Mouse (Mus musculus) ovary, postnatal 36 days (tissue): ENCODE results near the gene Apbb1.

Source experiments
- DNase-seq: peaks from one replicate; pipeline ENCODE4 v3.0.0; 2022; ENCODE audit warnings: low spot score, mixed read lengths

Apbb1 gene

GRCm38 (mm10) chr7:105569512-105570496 lies 11.6 kb downstream of the Apbb1 start:
- no peak for DNase-seq

- no peak for DNase-seq
These were observed 12.4 kb downstream of the Apbb1 start for GRCm38 (mm10) chr7:105568988-105569471.

DNA sequence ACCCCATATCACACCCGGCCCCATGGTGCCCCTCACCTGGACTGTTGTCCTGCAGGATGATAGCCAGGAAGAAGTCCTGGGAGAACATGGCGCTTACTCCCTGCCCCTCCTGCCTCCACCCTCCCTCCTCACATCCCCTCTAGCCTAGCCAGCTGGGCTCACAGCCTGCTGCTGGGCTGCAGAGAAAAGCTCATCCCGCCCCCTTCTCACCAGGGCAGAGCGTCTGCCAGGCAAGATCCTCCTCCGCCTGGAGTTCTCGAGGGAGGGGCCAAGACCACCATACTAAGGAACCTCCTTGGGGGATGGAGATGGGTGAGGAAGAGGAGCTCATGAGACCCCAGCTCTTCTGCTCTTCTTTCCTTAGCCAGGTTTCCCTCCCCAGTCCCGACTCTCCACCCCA lies 12.9 kb downstream of the Apbb1 start:
- DNase-seq = no peak

GRCm38 (mm10) chr7:105565071-105565836 lies 16.2 kb downstream of the Apbb1 start:
- no peak for DNase-seq

DNA sequence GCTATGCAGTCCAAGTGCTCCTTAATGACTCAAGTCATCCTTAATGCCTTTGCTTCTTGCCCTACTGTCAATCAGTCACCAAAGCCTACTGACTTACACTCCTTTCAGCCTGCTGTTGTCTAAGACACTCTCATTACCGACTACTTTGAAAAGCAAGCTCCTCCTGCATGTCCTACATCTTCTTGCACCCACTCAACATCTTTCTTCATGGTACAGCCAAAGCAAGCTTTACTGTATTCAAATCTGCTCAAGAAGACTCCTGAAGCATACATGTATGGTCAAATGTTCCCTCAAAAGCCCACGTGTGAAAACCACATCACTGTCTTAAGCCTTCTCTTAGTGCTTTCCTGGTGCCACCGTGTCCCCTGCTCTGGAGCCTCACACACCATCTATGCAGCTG lies 18.1 kb downstream of the Apbb1 start:
- DNase-seq = no peak

- DNase-seq = no peak
These were observed 19.1 kb downstream of the Apbb1 start for GRCm38 (mm10) chr7:105562317-105562716.

DNA sequence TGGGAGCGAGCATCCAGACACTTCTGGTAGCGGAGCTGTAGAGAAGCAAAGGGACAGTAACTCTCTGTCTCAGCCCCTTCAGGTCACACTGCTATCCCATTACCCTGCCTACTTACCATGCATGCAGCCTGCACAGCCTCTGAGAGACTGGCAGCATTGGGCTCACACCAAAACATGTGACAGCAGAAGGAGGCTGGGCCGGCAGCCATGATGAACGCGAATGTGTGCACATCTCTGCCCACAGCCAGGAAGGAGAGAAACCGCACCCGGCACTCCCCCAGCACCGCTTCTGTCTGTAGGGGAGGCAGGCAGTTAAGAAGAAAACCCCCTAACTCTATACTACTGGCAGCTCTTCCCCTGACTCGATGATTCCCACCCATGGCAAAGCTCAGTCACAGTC lies 22.4 kb downstream of the Apbb1 start:
- DNase-seq = no peak

- DNase-seq = no peak
These were observed 23.8 kb downstream of the Apbb1 start for GRCm38 (mm10) chr7:105557671-105558070.

DNA sequence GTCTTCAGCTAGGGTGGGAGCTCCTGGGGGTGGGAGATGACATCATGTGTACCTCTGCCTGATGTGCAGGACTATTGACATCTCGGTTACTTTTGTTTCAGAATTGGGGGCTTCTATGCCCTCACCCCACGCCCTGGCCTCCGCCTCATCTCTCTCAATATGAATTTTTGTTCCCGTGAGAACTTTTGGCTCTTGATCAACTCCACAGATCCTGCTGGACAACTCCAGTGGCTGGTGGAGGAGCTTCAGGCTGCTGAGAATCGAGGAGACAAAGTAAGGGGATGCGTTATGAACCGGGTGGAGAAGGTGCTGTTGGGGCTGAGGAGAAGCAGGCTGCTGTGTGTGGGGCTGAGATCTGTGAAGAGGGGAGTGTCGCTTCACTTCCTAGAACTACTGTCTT lies 25.0 kb downstream of the Apbb1 start:
- DNase-seq = no peak

- DNase-seq = no peak
These were observed 25.9 kb downstream of the Apbb1 start for GRCm38 (mm10) chr7:105555571-105555970.

GRCm38 (mm10) chr7:105554212-105554942 lies 27.1 kb downstream of the Apbb1 start, which contains the start of gene Smpd1:
Smpd1 (plus strand) TSS chr7:105554360.
- DNase-seq = peak; percentile 85

DNA sequence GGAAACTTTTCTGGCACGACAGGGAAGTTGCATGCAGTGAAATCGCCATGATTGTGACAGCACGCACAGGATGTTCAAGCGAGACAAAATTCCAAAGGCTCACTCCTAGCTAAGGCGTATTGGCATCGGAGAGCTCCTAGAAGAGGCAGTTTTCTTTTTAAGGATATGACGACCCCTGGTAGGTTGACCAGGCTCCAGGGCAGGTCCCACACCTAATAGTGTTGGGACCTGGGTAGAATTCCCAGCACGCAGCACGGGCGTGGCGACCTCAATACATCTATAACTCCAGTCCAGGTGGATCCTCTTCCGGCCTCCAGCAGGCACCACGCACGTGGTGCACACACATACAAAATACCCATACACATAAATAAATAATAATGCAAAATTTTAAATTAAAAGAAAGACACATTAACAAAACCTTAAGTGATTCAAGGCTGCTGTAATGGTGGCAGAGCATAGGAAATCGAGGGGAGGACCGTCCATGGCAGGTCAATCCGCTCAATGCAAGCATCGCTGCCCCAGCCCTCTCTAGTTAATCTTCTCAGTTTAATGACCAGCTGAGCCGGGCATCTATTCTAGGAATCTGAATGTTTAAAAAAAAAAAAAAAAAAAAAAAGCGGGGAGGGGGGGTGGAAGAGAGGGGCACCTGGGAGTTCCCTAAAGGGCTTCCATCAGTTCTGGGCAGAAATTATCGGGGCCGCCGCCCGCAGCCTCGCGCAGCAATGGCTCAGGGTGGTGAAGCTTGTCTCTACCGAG lies 27.8 kb downstream of the Apbb1 start:
- DNase-seq = no peak

GRCm38 (mm10) chr7:105549035-105549434 lies 32.4 kb downstream of the Apbb1 start:
- DNase-seq = no peak

GRCm38 (mm10) chr7:105547970-105548369 lies 33.5 kb downstream of the Apbb1 start:
- no peak for DNase-seq

DNA sequence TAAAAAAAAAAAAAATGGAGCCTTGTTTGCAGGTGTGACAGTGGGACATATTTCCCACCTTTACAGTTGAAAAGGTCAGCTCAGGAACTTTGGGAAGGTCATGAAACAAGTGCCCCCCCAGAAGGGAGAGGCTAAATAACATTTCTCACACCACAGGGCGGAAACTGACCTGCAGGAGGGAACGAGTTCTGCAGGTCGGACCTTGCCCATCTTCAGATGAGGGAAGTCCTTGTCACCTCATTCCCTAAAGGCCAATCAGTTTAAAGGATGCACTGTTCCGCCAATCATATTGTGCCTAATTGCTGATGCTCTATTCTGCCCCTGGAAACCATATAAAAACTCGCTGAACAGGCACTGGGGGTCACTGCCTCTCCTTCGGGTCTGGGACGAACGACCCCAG lies 35.5 kb downstream of the Apbb1 start:
- no peak for DNase-seq

- DNase-seq = no peak
These were observed 47.3 kb downstream of the Apbb1 start for GRCm38 (mm10) chr7:105534162-105534561.

DNA sequence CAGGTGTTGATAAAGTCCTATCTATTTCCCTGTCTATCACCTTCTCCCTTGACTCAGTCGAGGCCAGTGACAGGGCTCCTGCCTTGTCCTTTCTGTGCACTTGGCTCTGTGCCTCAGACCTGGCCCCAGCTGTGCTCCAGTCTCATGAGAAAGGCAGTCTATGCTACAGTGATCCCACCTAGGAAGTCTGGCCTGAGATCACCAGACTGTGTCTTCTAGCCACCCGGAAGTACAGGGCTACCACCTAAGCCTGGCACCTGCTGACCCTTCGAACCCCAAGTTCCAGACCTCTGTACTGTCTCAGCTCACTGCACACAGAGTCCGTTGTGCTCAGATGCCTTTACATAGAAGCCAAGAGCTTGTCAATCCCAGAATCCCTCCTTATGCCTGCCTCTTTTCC lies 53.4 kb downstream of the Apbb1 start:
- DNase-seq = no peak

DNA sequence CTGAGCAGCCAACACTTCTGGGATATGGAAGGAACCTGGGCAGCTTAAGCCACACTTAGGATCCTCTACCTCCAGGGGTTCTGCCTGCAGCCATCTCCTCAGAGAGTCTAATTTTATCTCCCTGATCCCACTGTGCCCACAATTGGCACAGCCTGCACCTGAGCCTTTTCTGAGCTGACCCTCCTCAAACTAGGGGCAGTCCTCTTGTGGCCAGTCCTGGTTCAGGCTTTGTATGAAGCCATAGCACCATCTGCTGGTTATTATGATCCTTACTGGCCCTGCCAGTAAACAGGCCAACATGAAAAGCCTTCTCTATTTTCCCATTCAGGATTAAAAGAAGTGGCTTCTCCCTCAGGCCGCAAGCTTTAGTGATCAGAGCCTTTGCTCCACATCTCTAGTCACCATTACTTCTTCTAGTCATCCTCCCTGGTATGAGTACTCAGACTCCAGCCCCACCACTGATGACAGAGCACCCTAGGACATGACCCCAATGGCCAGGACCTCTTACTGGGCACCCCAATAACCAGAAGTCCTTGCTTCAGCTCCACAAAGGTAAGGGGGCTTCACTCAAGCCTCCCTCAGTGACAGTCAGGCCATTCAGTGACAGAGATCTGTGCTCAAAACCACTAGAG lies 54.0 kb downstream of the Apbb1 start:
- DNase-seq = no peak

GRCm38 (mm10) chr7:105524222-105524621 lies 57.2 kb downstream of the Apbb1 start:
- no peak for DNase-seq

DNA sequence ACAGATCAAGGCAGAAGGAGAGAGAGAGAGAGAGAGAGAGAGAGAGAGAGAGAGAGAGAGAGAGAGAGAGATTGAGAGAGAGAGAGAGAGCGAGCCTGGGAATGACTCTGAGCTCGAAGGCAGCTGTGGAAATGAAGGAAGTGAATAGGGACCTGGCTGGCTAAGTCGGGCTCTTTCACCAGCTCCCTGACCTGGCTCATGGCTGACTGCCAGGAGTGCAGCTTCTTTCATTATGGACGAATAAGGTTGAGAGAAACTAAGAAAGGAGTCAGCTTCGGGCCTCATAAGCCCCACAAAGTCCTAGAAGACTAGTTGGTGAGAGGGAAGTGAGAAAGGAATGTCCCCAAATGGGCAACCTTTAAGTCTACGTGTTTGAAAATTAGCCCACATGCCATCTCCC lies 61.3 kb downstream of the Apbb1 start:
- DNase-seq = no peak

DNA sequence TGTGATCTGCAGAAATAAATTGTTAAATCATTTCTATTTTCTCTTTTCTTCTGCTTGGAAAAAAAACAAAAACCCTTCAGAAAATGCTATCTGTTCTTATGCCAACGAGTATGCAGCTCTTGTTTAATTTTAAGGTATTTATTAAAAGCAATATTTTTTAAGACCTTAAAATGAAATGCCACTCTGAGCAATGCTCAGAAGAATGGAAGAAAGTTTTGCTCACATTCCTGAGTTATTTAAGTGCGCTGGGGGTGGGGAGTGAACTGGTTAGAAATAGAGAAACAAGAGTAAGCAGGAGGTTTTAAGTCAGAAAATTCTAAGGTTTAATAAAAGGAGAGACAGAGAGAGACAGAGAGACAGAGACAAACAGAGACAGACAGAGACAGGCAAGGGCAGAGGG lies 61.7 kb downstream of the Apbb1 start:
- no peak for DNase-seq
